Mouse (Mus musculus) thymus, adult 2 months (tissue): ENCODE results near the gene Ercc1. TPM values are rescaled to one million over a fixed set of nuclear protein-coding genes. Genes with fewer than 3 reads are reported as not detected.
A peak's percentile ranks its signal among the peaks of the same experiment; 100 is the strongest.

Experiments
- DNase-seq: peaks from one replicate; pipeline ENCODE4 v3.0.0; 2021
- H3K27ac ChIP-seq: fragments of 200-500 bp; 2 replicates; pipeline ENCODE4 v1.5.1; 2012; ENCODE audit warnings: low read length, control low read depth; ENCODE audit not compliant: control insufficient read depth, insufficient read depth
- H3K27me3 ChIP-seq: fragments of 200-500 bp; 2 replicates; pipeline ENCODE4 v1.6.1; 2012; ENCODE audit warnings: mild to moderate bottlenecking, low read length, moderate library complexity, mixed read lengths; ENCODE audit not compliant: control insufficient read depth, insufficient read depth
- H3K36me3 ChIP-seq: fragments of 200-500 bp; 2 replicates; pipeline ENCODE4 v1.6.1; 2012; ENCODE audit warnings: mild to moderate bottlenecking, low read length, moderate library complexity; ENCODE audit not compliant: control insufficient read depth, insufficient read depth
- H3K4me1 ChIP-seq: fragments of 200-500 bp; replicated peaks from 2 replicates; pipeline ENCODE4 v1.6.1; 2012; ENCODE audit warnings: low read length; ENCODE audit not compliant: control insufficient read depth, insufficient read depth
- H3K4me3 ChIP-seq: fragments of 200-500 bp; 2 replicates; pipeline ENCODE4 v1.5.1; 2012; ENCODE audit warnings: mild to moderate bottlenecking, low read length, control low read depth, moderate library complexity; ENCODE audit not compliant: control insufficient read depth, insufficient read depth
- CTCF ChIP-seq: fragments of 200-500 bp; IDR thresholded peaks from 2 replicates; pipeline ENCODE4 v1.5.1; 2012; ENCODE audit warnings: mild to moderate bottlenecking, control low read depth, low read length, moderate library complexity, borderline replicate concordance; ENCODE audit not compliant: control insufficient read depth, poor library complexity, insufficient read depth; ENCODE audit errors: extremely low read depth
- POLR2A ChIP-seq: fragments of 200-500 bp; IDR thresholded peaks from 2 replicates; pipeline ENCODE4 v1.6.1; 2012; ENCODE audit warnings: mild to moderate bottlenecking, low read length, control low read depth, moderate library complexity; ENCODE audit not compliant: control insufficient read depth, poor library complexity, insufficient read depth; ENCODE audit errors: extremely low read depth
- WGBS: fragments of 180-500 bp; shearing (Covaris S2); methylation state at CpG from one replicate; pipeline ENCODE4 v1.1.7; 2018; 5-methylcytosine and 5-hydroxymethylcytosine counted together
- polyA plus RNA-seq: library from polyadenylated mRNA; depleted of rRNA; stranded (reverse); fragments of >200 nt; gene quantifications from 2 replicates; pipeline ENCODE4 v1.2.3, GENCODE M21; 2012; rRNA removed

Ercc1 gene
- polyA plus RNA-seq, result 62.3 and 63.6 TPM in 2 replicates

DNA sequence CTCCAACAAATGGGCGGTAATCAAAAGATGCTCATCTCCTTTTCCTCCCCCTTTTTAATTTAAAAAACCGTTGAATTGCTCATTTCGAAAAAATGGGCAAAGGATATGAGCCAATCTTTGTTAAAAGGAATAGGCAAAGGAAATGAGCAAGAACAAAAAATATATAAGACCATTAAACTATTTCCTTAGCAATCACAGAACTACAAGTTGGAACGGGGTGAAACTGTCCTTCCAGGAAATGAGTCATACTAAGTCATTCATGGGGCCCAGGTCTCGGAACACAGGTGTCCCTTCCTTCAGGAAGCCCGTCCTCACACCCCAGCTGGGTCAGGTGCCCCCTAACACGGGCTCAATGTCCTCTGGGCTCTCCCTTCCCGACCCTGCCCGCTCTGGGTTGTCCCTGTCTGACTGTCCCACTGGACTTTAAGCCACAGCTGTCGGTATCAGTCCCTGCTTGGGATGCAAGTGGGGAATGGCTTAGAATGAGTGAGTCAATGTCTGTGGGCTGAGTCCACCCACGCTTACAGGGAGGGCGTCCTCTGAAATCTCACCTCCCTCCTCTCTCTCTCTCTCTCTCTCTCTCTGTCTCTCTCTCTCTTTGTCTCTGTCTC lies at the start of gene Ercc1:
Gene Ercc1 (plus strand): TSS at position 542 of the 611 bp plus-strand sequence.
- 11% methylated on average over 12 of the region's 12 CpGs for WGBS
- DNase-seq, result no peak

GRCm38 (mm10) chr7:19295503-19296185 lies 48.9 kb upstream of the Ercc1 start:
- H3K27me3 ChIP-seq, result no peaks in the 10 kb centered on the region
- WGBS, result 7% methylated on average over 21 of the region's 22 CpGs
- peak; percentile 95 for TF ChIP-seq CTCF
- 0 out of 2 replicates have a peak, but pooled peaks have one; percentile 26 for TF ChIP-seq POLR2A
- H3K36me3 ChIP-seq, result no peaks in the 10 kb centered on the region
- peak; percentile 97 for DNase-seq
- H3K4me3 ChIP-seq, result peak overlapping the region; percentile 97
- H3K4me1 ChIP-seq, result peaks cover 12% of the 10 kb centered on the region
- no peak overlapping the region for H3K27ac ChIP-seq

More for the DNA sequence above, at the start of gene Ercc1:
- Histone ChIP-seq H3K36me3 (no peaks in the 10 kb centered on the region), H3K27ac (peak within 1 kb of the TSS; percentile 55; the same call in 1 of the 2 replicates), H3K4me1 (peaks cover 18% of the 10 kb centered on the region), H3K27me3 (peaks cover 7% of the 10 kb centered on the region; the same call in 1 of the 2 replicates), H3K4me3 (peak within 1 kb of the TSS; percentile 85)
- no peak for TF ChIP-seq CTCF
- TF ChIP-seq POLR2A, result no peak

DNA sequence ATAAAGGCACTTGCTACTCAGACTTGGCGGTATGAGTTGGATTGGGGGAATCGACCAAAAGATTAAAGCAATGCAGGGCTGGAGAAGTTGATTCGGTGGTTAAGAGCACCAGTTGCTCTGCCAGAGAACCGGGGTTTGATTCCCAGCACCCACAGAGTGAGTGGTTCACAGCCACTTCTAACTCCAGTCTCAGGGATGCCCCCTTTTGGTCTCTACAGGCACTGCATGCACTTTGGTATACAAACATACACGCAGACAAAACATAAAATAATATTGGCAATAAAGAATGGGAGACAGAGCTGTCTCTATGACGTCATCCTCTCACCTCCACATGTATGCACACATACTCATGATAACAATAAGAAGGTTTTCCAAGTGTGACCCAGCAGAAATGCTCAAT lies 47.5 kb upstream of the Ercc1 start:
- Histone ChIP-seq H3K27ac (no peak overlapping the region), H3K36me3 (no peaks in the 10 kb centered on the region), H3K27me3 (peaks cover 5% of the 10 kb centered on the region; the same call in 1 of the 2 replicates), H3K4me3 (no peak overlapping the region), H3K4me1 (peaks cover 3% of the 10 kb centered on the region)
- 95% methylated on average over 6 of the region's 6 CpGs for WGBS
- DNase-seq, result no peak
- no peak for TF ChIP-seq CTCF
- no peak for TF ChIP-seq POLR2A

DNA sequence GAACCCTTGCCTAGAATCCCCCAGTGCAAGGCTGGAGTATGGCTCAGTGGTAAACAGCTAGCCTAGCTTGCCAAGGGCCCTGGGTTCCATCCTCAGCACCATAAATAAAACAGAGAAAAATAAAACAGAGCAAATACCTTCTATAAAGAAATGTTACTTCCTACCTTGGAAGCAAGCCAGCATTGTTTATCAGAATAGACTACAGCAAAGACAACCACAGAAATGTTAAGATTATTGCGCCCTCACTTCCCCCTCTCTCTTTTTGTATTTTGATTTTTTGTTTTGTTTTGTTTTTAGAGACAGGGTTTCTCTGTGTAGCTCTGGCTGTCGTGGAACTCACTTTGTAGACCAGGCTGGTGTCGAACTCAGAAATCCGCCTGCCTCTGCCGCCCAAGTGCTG lies 46.8 kb upstream of the Ercc1 start:
- no peaks in the 10 kb centered on the region for H3K36me3 ChIP-seq
- no peak for DNase-seq
- TF ChIP-seq CTCF (no peak), POLR2A (no peak)
- no peak overlapping the region for H3K4me3 ChIP-seq
- H3K27ac ChIP-seq, result no peak overlapping the region
- peaks cover 3% of the 10 kb centered on the region for H3K4me1 ChIP-seq
- WGBS, result 93% methylated on average over 5 of the region's 5 CpGs
- H3K27me3 ChIP-seq, result peaks cover 7% of the 10 kb centered on the region; the same call in 1 of the 2 replicates

GRCm38 (mm10) chr7:19299194-19299593 lies 45.4 kb upstream of the Ercc1 start:
- TF ChIP-seq POLR2A (no peak), CTCF (no peak)
- Histone ChIP-seq H3K27me3 (peaks cover 11% of the 10 kb centered on the region), H3K4me1 (peaks cover 9% of the 10 kb centered on the region), H3K27ac (no peak overlapping the region), H3K4me3 (no peak overlapping the region), H3K36me3 (no peaks in the 10 kb centered on the region)
- WGBS, result 22% methylated on average over 3 of the region's 3 CpGs
- DNase-seq, result no peak

GRCm38 (mm10) chr7:19300501-19301421 lies 43.8 kb upstream of the Ercc1 start:
- Histone ChIP-seq H3K36me3 (no peaks in the 10 kb centered on the region), H3K27ac (no peak overlapping the region), H3K4me1 (peaks cover 12% of the 10 kb centered on the region), H3K27me3 (peaks cover 21% of the 10 kb centered on the region), H3K4me3 (peak overlapping the region; percentile 36)
- peak; percentile 80 for DNase-seq
- WGBS, result under 1% methylated on average over 29 of the region's 29 CpGs
- peak; percentile 91; the same call in 1 of the 2 replicates for TF ChIP-seq CTCF
- no peak for TF ChIP-seq POLR2A
